Comparison of ENCODE assay signal across 32 mouse cellular contexts in the genomic region with DNA sequence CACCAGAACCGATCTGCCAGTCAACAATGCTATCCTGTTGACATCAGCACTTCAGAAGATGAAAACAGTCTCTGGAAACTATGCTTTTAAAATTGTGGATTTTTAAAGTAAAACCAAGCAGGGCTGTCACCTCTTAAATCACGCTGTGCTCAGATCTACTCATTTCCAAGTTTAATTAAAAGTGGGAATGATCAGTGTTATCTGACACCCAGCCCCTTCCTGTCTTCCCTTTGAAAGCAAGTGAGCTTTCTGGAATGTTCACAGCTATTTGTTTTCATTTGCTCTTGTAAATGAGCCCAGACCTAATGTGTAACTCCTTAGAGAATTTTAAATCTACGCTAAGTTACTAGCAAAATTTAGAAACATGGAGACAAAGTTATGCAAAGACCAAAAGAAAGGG.
"Had no signal": no experiment of that assay in that cellular context is flagged by ENCODE, and none has a peak within 500 bp of the region (broad histone marks: within the 10 kb centered on the region; RNA-seq: fewer than 3 reads in every experiment).

No protein-coding gene starts in this region.

- H3K4me1 ChIP-seq: limb, embryonic 12.5 days; limb, embryonic 13.5 days; limb, embryonic 15.5 days; liver, embryonic 15.5 days; lung, embryonic 15.5 days; midbrain, embryonic 10.5 days; midbrain, embryonic 13.5 days; midbrain, embryonic 15.5 days; neural tube, embryonic 12.5 days had no signal

- H3K4me2 ChIP-seq: limb, embryonic 12.5 days; limb, embryonic 13.5 days; limb, embryonic 15.5 days; liver, embryonic 11.5 days; liver, embryonic 12.5 days; liver, embryonic 13.5 days; liver, embryonic 15.5 days; lung, embryonic 14.5 days; lung, embryonic 15.5 days; midbrain, embryonic 11.5 days; midbrain, embryonic 12.5 days; midbrain, embryonic 13.5 days; midbrain, embryonic 15.5 days; neural tube, embryonic 12.5 days had no signal

- H3K9ac ChIP-seq: limb, embryonic 12.5 days; limb, embryonic 13.5 days; limb, embryonic 15.5 days; liver, embryonic 12.5 days; liver, embryonic 13.5 days; liver, embryonic 14.5 days; liver, embryonic 15.5 days; liver, postnatal 0 days; lung, embryonic 14.5 days; lung, embryonic 15.5 days; midbrain, embryonic 12.5 days; midbrain, embryonic 13.5 days; midbrain, embryonic 15.5 days; neural tube, embryonic 12.5 days had no signal

- H3K4me3 ChIP-seq: limb, embryonic 10.5 days; limb, embryonic 12.5 days; limb, embryonic 13.5 days; limb, embryonic 15.5 days; liver, embryonic 12.5 days; liver, embryonic 13.5 days; liver, embryonic 15.5 days; lung, embryonic 15.5 days; megakaryocyte, embryonic 14.5 days; midbrain, embryonic 10.5 days; midbrain, embryonic 12.5 days; midbrain, embryonic 13.5 days; midbrain, embryonic 15.5 days; myocyte; neural tube, embryonic 12.5 days had no signal

- DNase-seq: left cerebral cortex, postnatal 4 days; liver; liver, embryonic 13.5 days; liver, postnatal 0 days; lung, adult 18-20 months; lung, adult 2 months; lung, embryonic 14.5 days; lung, postnatal 10 days; lung, postnatal 14 days; lung, postnatal 36 days; lung, postnatal 4 days; midbrain, embryonic 14.5 days had no signal

- H3K9me3 ChIP-seq: limb, embryonic 10.5 days; limb, embryonic 12.5 days; limb, embryonic 13.5 days; limb, embryonic 15.5 days; liver, embryonic 12.5 days; liver, embryonic 13.5 days; liver, embryonic 15.5 days; lung, embryonic 15.5 days; megakaryocyte, embryonic 14.5 days; midbrain, embryonic 10.5 days; midbrain, embryonic 12.5 days; midbrain, embryonic 13.5 days; midbrain, embryonic 15.5 days; neural tube, embryonic 12.5 days had no signal

- H3K36me3 ChIP-seq: limb, embryonic 10.5 days; limb, embryonic 12.5 days; limb, embryonic 13.5 days; limb, embryonic 15.5 days; liver, embryonic 12.5 days; liver, embryonic 13.5 days; liver, embryonic 15.5 days; lung, embryonic 15.5 days; midbrain, embryonic 10.5 days; midbrain, embryonic 12.5 days; midbrain, embryonic 13.5 days; midbrain, embryonic 15.5 days; neural tube, embryonic 12.5 days had no signal

- H3K27ac ChIP-seq: limb, embryonic 10.5 days; limb, embryonic 12.5 days; limb, embryonic 13.5 days; limb, embryonic 15.5 days; liver, embryonic 12.5 days; liver, embryonic 13.5 days; liver, embryonic 14.5 days; liver, embryonic 15.5 days; lung, embryonic 15.5 days; macrophage; midbrain, embryonic 10.5 days; midbrain, embryonic 12.5 days; midbrain, embryonic 13.5 days; midbrain, embryonic 15.5 days; neural tube, embryonic 12.5 days had no signal

- ATAC-seq: liver, embryonic 12.5 days; liver, postnatal 0 days; lung, postnatal 0 days; midbrain, embryonic 13.5 days; midbrain, embryonic 15.5 days; midbrain, embryonic 16.5 days had no signal

- H3K27me3 ChIP-seq: limb, embryonic 12.5 days; limb, embryonic 13.5 days; limb, embryonic 15.5 days; liver, embryonic 12.5 days; liver, embryonic 13.5 days; liver, embryonic 15.5 days; lung, embryonic 15.5 days; megakaryocyte, embryonic 14.5 days; midbrain, embryonic 12.5 days; midbrain, embryonic 13.5 days; midbrain, embryonic 15.5 days; neural tube, embryonic 12.5 days had no signal
